Mouse (Mus musculus) lung, adult 2 months (tissue): ENCODE results near the gene Tram2.

Experiments
- CTCF ChIP-seq: fragments of 200-500 bp; IDR thresholded peaks from 2 replicates; pipeline ENCODE4 v1.5.1; 2011; ENCODE audit warnings: mild to moderate bottlenecking, low read length, control low read depth; ENCODE audit not compliant: insufficient read depth
- POLR2A ChIP-seq: fragments of 200-500 bp; IDR thresholded peaks from 2 replicates; pipeline ENCODE4 v1.6.1; 2011; ENCODE audit warnings: low read depth, mild to moderate bottlenecking, control low read depth, low read length, borderline replicate concordance; ENCODE audit errors: extremely low read depth

- TF ChIP-seq CTCF (no peak), POLR2A (no peak)
Measured at GRCm38 (mm10) chr1:21052132-21052545, 26.9 kb downstream of the Tram2 start.
